ENCODE assay signal across 8 mouse cellular contexts in the genomic region with DNA sequence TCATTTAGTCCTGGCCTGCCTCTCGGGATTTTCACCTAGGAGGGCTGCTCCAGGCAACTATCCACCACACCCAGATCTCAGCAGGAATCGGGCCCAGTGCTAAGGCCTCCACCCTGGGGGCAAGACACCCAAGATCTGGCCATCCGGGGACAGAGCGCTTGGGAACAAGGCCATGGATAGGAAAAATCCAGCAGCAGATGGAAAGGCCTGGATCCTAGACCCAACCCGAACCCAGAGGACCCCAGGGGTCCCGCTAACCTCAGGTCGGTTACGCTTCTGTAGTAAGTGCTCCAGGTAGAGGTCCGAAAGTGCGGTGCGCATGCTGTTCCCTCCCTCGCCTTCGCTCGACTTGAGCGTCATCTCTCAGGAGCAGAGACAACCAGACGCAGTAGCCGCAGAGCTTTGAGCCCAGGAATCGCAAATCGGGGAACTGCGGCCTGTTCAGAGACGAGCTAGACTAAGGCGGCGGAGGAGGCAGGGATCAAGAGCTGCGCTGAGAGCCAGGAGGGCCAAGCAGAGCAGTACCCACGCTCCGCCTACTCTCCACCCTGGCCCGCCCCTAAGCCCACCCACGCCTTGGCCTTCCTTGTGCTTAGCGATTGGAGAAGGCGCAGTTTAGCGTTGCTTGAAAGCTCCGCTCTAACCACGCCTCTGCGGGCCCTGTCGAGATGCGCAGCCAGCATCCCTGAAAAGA. TPM values are rescaled to one million over a fixed set of nuclear protein-coding genes. Genes with fewer than 3 reads are reported as not detected.
DNase-seq lines count a peak whose midpoint lies in the region; ATAC-seq lines count a peak whose summit lies in the region.

TSS of gene Mpp1 (minus strand) at position 550 of the 694 bp plus-strand sequence.

- H3K9me3 ChIP-seq in hindbrain, embryonic 12.5 days (replicated peaks) = no peaks in the 10 kb centered on the region

- peak; percentile 93 for DNase-seq in NIH3T3 (ENCODE audit: low read depth)
- DNase-seq in cerebellum, postnatal 10 days = peak; percentile 78 to 89
- peak; percentile 46 to 67 for DNase-seq in frontal cortex, postnatal 10 days (ENCODE audit: low spot score in 2 of 2)
- DNase-seq in layer of hippocampus, postnatal 14 days (ENCODE audit: low spot score in 2 of 2) = peak; percentile 40 to 65
- peak; percentile 81 for DNase-seq in lung, postnatal 14 days
- peak; percentile 39 for DNase-seq in retina, adult 2 months (ENCODE audit: low read depth, low spot score)
- DNase-seq in thymus, postnatal 36 days = peak; percentile 80 to 88

- no peaks in the 10 kb centered on the region for H3K4me1 ChIP-seq in hindbrain, embryonic 12.5 days

- H3K9ac ChIP-seq in hindbrain, embryonic 12.5 days = peak within 1 kb of the TSS; percentile 51

- H3K27ac ChIP-seq in hindbrain, embryonic 12.5 days = peak within 1 kb of the TSS; percentile 48; the same call in 1 of the 2 replicates

- no peaks in the 10 kb centered on the region for H3K36me3 ChIP-seq in hindbrain, embryonic 12.5 days

- ATAC-seq in hindbrain, embryonic 12.5 days (ENCODE audit: low FRiP score) = peak; percentile 99

- H3K4me3 ChIP-seq in hindbrain, embryonic 12.5 days = peak within 1 kb of the TSS; percentile 43

- H3K27me3 ChIP-seq in hindbrain, embryonic 12.5 days = no peaks in the 10 kb centered on the region

- WGBS in hindbrain, embryonic 12.5 days = 21% methylated on average over 36 of the region's 36 CpGs

- H3K4me2 ChIP-seq in hindbrain, embryonic 12.5 days (replicated peaks) = peak within 1 kb of the TSS; percentile 51

RNA-seq across cellular contexts. Expression of gene Mpp1, which starts in this region (rescaled TPM):
- 27.2 and 28.7 TPM in 2 replicates for polyA plus RNA-seq in hindbrain, embryonic 12.5 days (2016; fragmentation: Nextera tagmentation; extraction: Ambion mirVana)
- 10 to 100 TPM; 27.4 to 30.0 TPM for total RNA-seq in layer of hippocampus, postnatal 14 days (2021)

Comparison
In these comparisons a context has a peak if more than half of its experiments do, and no peak if none do; other contexts are left out.
1. Peak in every context shown above with its lines: DNase-seq, ATAC-seq, H3K4me3 ChIP-seq and H3K27ac ChIP-seq.
2. DNase-seq: peak in every context shown above with its lines; median percentile 93 in NIH3T3; 84 in thymus, postnatal 36 days; 84 in cerebellum, postnatal 10 days; 81 in lung, postnatal 14 days; 56 in frontal cortex, postnatal 10 days; 52 in layer of hippocampus, postnatal 14 days; 39 in retina, adult 2 months.